Mouse (Mus musculus) heart, adult 9 months (tissue): Measurements from ENCODE around the gene Olfr285.

Experiments
- DNase-seq, 2 experiments: peaks; one replicate each; pipeline ENCODE4 v3.0.0; 2022; ENCODE audit warnings: low spot score in 2 of 2

The Olfr285 gene

GRCm38 (mm10) chr15:98317177-98317724, at the start of gene Olfr285:
Olfr285 (minus strand) TSS chr15:98317353.
- DNase-seq: no peak

GRCm38 (mm10) chr15:98340887-98341286, 23.7 kb upstream of the Olfr285 start, which contains the start of gene Olfr284:
Olfr284 (minus strand) TSS chr15:98340987.
- DNase-seq: no peak

GRCm38 (mm10) chr15:98315703-98316102, 1.4 kb downstream of the Olfr285 start:
- DNase-seq: no peak

- peak; percentile 5 to 9 for DNase-seq
Observed at GRCm38 (mm10) chr15:98295628-98296551, 21.3 kb downstream of the Olfr285 start, which contains the start of gene Zfp641. Zfp641 (minus strand) TSS chr15:98296161.

GRCm38 (mm10) chr15:98293651-98294050, 23.5 kb downstream of the Olfr285 start:
- DNase-seq: no peak

GRCm38 (mm10) chr15:98288566-98288965, 28.6 kb downstream of the Olfr285 start:
- DNase-seq: no peak

- no peak for DNase-seq
Observed at GRCm38 (mm10) chr15:98286418-98286817, 30.7 kb downstream of the Olfr285 start.
